Mouse (Mus musculus) spleen, adult 2 months (tissue): ENCODE results near the gene Cdc42ep3.

Experiments
- CTCF ChIP-seq: fragments of 200-500 bp; IDR thresholded peaks from 2 replicates; pipeline ENCODE4 v1.5.1; 2011; ENCODE audit warnings: mild to moderate bottlenecking, inconsistent platforms; ENCODE audit not compliant: insufficient read depth, insufficient read length, insufficient replicate concordance; ENCODE audit errors: extremely low read depth
- POLR2A ChIP-seq: fragments of 200-500 bp; IDR thresholded peaks from 2 replicates; pipeline ENCODE4 v1.6.1; 2011; ENCODE audit warnings: low read depth, low read length, inconsistent platforms

DNA sequence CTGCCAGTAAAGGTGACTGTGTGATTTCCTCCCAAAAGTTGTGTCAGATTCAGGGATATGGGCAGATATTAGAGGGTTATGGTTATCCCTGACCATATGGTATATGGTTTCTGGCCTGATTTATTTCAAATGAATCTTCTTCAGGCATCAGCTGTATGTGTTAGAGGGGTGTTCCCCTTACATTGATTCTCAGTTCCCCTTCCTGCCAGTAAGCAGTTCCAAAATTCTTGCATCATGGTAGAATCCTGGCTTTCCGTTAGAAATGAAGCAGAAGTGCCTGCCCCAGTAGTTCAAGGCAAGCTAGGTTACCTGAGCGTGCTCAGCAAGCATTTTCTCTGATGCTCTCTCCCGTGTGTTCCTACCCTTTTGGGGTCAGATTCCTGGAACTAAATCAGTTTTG, 51.7 kb downstream of the Cdc42ep3 start:
- TF ChIP-seq CTCF (no peak), POLR2A (no peak)
